Mouse (Mus musculus) forebrain, embryonic 10.5 days (tissue): ENCODE results near the gene Hsph1. TPM values are rescaled to one million over a fixed set of nuclear protein-coding genes. Genes with fewer than 3 reads are reported as not detected.
A peak's percentile ranks its signal among the peaks of the same experiment; 100 is the strongest.

Source experiments
- DNase-seq: peaks from one replicate; pipeline ENCODE4 v3.0.0-alpha.2; 2017; ENCODE audit warnings: low spot score; ENCODE audit errors: extremely low spot score
- H3K27ac ChIP-seq: fragments of 300-500 bp; sonication (generic); 2 replicates; pipeline ENCODE4 v1.5.1; 2016; ENCODE audit warnings: mild to moderate bottlenecking
- H3K27me3 ChIP-seq: fragments of 300-500 bp; sonication (generic); 2 replicates; pipeline ENCODE4 v1.6.1; 2016; ENCODE audit warnings: mild to moderate bottlenecking; ENCODE audit not compliant: poor library complexity, severe bottlenecking
- H3K36me3 ChIP-seq: fragments of 300-500 bp; sonication (generic); replicated peaks from 2 replicates; pipeline ENCODE4 v1.6.1; 2016; ENCODE audit warnings: mild to moderate bottlenecking, moderate library complexity
- H3K4me1 ChIP-seq: fragments of 300-500 bp; sonication (generic); 2 replicates; pipeline ENCODE4 v1.6.1; 2016
- H3K4me3 ChIP-seq: fragments of 300-500 bp; sonication (generic); 2 replicates; pipeline ENCODE4 v1.5.1; 2016; ENCODE audit warnings: mild to moderate bottlenecking, moderate library complexity
- H3K9me3 ChIP-seq: fragments of 300-500 bp; sonication (generic); 2 replicates; pipeline ENCODE4 v1.6.1; 2016; ENCODE audit warnings: mild to moderate bottlenecking, moderate library complexity
- WGBS: fragments of 180-500 bp; shearing (Covaris S2); methylation state at CpG from one replicate; pipeline ENCODE4 v1.1.7; 2016; 5-methylcytosine and 5-hydroxymethylcytosine counted together
- polyA plus RNA-seq: library from polyadenylated mRNA; unstranded; fragments of >200 nt; fragmentation: Nextera tagmentation; extraction: Ambion mirVana; gene quantifications from 2 replicates; pipeline ENCODE4 v1.2.1, GENCODE M21; 2016

Gene Hsph1
- polyA plus RNA-seq, 1 experiment from 2014 or later: 126 TPM

- Histone ChIP-seq H3K36me3 (no peaks in the 10 kb centered on the region), H3K27me3 (no peaks in the 10 kb centered on the region), H3K4me3 (no peak overlapping the region), H3K4me1 (peaks cover 7% of the 10 kb centered on the region), H3K27ac (no peak overlapping the region), H3K9me3 (peaks cover 7% of the 10 kb centered on the region; the same call in 1 of the 2 replicates)
- 66% methylated on average over 3 of the region's 3 CpGs for WGBS
- no peak for DNase-seq
Observed at GRCm38 (mm10) chr5:149658022-149658421, 21.8 kb upstream of the Hsph1 start.

GRCm38 (mm10) chr5:149655636-149656035, 19.5 kb upstream of the Hsph1 start:
- Histone ChIP-seq H3K36me3 (no peaks in the 10 kb centered on the region), H3K27me3 (no peaks in the 10 kb centered on the region), H3K4me3 (no peak overlapping the region), H3K9me3 (no peaks in the 10 kb centered on the region; the same call in 1 of the 2 replicates), H3K4me1 (peaks cover 7% of the 10 kb centered on the region), H3K27ac (no peak overlapping the region)
- WGBS: 97% methylated on average over 9 of the region's 9 CpGs
- no peak for DNase-seq

- Histone ChIP-seq H3K9me3 (no peaks in the 10 kb centered on the region; the same call in 1 of the 2 replicates), H3K27me3 (no peaks in the 10 kb centered on the region), H3K4me3 (no peak overlapping the region), H3K36me3 (no peaks in the 10 kb centered on the region), H3K27ac (peak overlapping the region; percentile 71), H3K4me1 (peaks cover 9% of the 10 kb centered on the region)
- WGBS: 82% methylated on average over 4 of the region's 4 CpGs
- DNase-seq: no peak
Observed at GRCm38 (mm10) chr5:149650179-149650553, 14.0 kb upstream of the Hsph1 start.

- H3K9me3 ChIP-seq: no peaks in the 10 kb centered on the region; the same call in 1 of the 2 replicates
- no peaks in the 10 kb centered on the region for H3K36me3 ChIP-seq
- H3K4me3 ChIP-seq: no peak overlapping the region
- H3K4me1 ChIP-seq: peaks cover 9% of the 10 kb centered on the region
- peak overlapping the region; percentile 71 for H3K27ac ChIP-seq
- H3K27me3 ChIP-seq: no peaks in the 10 kb centered on the region
- no peak for DNase-seq
- 86% methylated on average over 14 of the region's 14 CpGs for WGBS
Observed at GRCm38 (mm10) chr5:149649499-149650178, 13.5 kb upstream of the Hsph1 start.

- Histone ChIP-seq H3K4me3 (no peak overlapping the region), H3K27me3 (no peaks in the 10 kb centered on the region), H3K4me1 (peaks cover 9% of the 10 kb centered on the region), H3K27ac (peak overlapping the region; percentile 40), H3K9me3 (no peaks in the 10 kb centered on the region; the same call in 1 of the 2 replicates), H3K36me3 (no peaks in the 10 kb centered on the region)
- 71% methylated on average over 6 of the region's 6 CpGs for WGBS
- no peak for DNase-seq
Observed at GRCm38 (mm10) chr5:149648895-149649406, 12.8 kb upstream of the Hsph1 start.

- H3K36me3 ChIP-seq: no peaks in the 10 kb centered on the region
- H3K4me3 ChIP-seq: no peak overlapping the region
- H3K4me1 ChIP-seq: peaks cover 9% of the 10 kb centered on the region
- no peak for DNase-seq
- peak overlapping the region; percentile 40 for H3K27ac ChIP-seq
- H3K9me3 ChIP-seq: no peaks in the 10 kb centered on the region; the same call in 1 of the 2 replicates
- H3K27me3 ChIP-seq: no peaks in the 10 kb centered on the region
- 81% methylated on average over 4 of the region's 4 CpGs for WGBS
Observed at GRCm38 (mm10) chr5:149648196-149648595, 12.0 kb upstream of the Hsph1 start.

GRCm38 (mm10) chr5:149647367-149648115, 11.4 kb upstream of the Hsph1 start:
- Histone ChIP-seq H3K27ac (no peak overlapping the region), H3K4me1 (peaks cover 9% of the 10 kb centered on the region), H3K36me3 (no peaks in the 10 kb centered on the region), H3K4me3 (no peak overlapping the region), H3K27me3 (no peaks in the 10 kb centered on the region), H3K9me3 (no peaks in the 10 kb centered on the region; the same call in 1 of the 2 replicates)
- no peak for DNase-seq
- 78% methylated on average over 8 of the region's 8 CpGs for WGBS

GRCm38 (mm10) chr5:149642783-149643509, 6.8 kb upstream of the Hsph1 start:
- no peak for DNase-seq
- Histone ChIP-seq H3K4me1 (no peaks in the 10 kb centered on the region), H3K4me3 (no peak overlapping the region), H3K9me3 (no peaks in the 10 kb centered on the region), H3K27ac (no peak overlapping the region), H3K36me3 (no peaks in the 10 kb centered on the region), H3K27me3 (no peaks in the 10 kb centered on the region)
- WGBS: 90% methylated on average over 11 of the region's 11 CpGs

- no peaks in the 10 kb centered on the region for H3K9me3 ChIP-seq
- DNase-seq: no peak
Observed at GRCm38 (mm10) chr5:149642366-149642765, 6.2 kb upstream of the Hsph1 start.

GRCm38 (mm10) chr5:149641277-149641892, 5.2 kb upstream of the Hsph1 start:
- peaks cover 5% of the 10 kb centered on the region for H3K4me1 ChIP-seq
- no peaks in the 10 kb centered on the region for H3K27me3 ChIP-seq
- DNase-seq: no peak
- WGBS: 88% methylated on average over 8 of the region's 8 CpGs
- H3K27ac ChIP-seq: no peak overlapping the region
- no peaks in the 10 kb centered on the region for H3K36me3 ChIP-seq
- no peaks in the 10 kb centered on the region for H3K9me3 ChIP-seq
- H3K4me3 ChIP-seq: no peak overlapping the region

More at GRCm38 (mm10) chr5:149642366-149642765, 6.2 kb upstream of the Hsph1 start:
- Histone ChIP-seq H3K27ac (no peak overlapping the region), H3K4me3 (no peak overlapping the region), H3K27me3 (no peaks in the 10 kb centered on the region), H3K36me3 (no peaks in the 10 kb centered on the region), H3K4me1 (peaks cover 1% of the 10 kb centered on the region; the same call in 1 of the 2 replicates)
- WGBS: 61% methylated on average over 6 of the region's 6 CpGs

GRCm38 (mm10) chr5:149637306-149637705, 1.1 kb upstream of the Hsph1 start:
- Histone ChIP-seq H3K9me3 (no peaks in the 10 kb centered on the region), H3K4me3 (peak overlapping the region; percentile 88), H3K4me1 (peaks cover 31% of the 10 kb centered on the region), H3K36me3 (peaks cover 23% of the 10 kb centered on the region), H3K27me3 (no peaks in the 10 kb centered on the region), H3K27ac (peak overlapping the region; percentile 97)
- no peak for DNase-seq
- WGBS: 71% methylated on average over 8 of the region's 8 CpGs

GRCm38 (mm10) chr5:149635556-149635955, 620 bp downstream of the Hsph1 start:
- WGBS: 2% methylated on average over 24 of the region's 24 CpGs
- no peak for DNase-seq
- Histone ChIP-seq H3K27me3 (no peaks in the 10 kb centered on the region), H3K4me3 (peak overlapping the region; percentile 88), H3K27ac (peak overlapping the region; percentile 97), H3K9me3 (no peaks in the 10 kb centered on the region), H3K36me3 (peaks cover 41% of the 10 kb centered on the region), H3K4me1 (peaks cover 31% of the 10 kb centered on the region)
